Mouse (Mus musculus): Measurements from ENCODE around the gene Gtf3c1.

The Gtf3c1 gene

GRCm38 (mm10) chr7:125707186-125707585 is 394 bp downstream of the Gtf3c1 start:
- DNase-seq (ENCODE audit: low spot score), result peak; percentile 56

- DNase-seq (ENCODE audit: low spot score), result no peak
Measured at GRCm38 (mm10) chr7:125702791-125703190, 4.8 kb downstream of the Gtf3c1 start.

GRCm38 (mm10) chr7:125694056-125694455 is 13.5 kb downstream of the Gtf3c1 start:
- no peak for DNase-seq (ENCODE audit: low spot score)

- DNase-seq (ENCODE audit: low spot score), result no peak
Measured at GRCm38 (mm10) chr7:125690516-125690915, 17.1 kb downstream of the Gtf3c1 start.

- DNase-seq (ENCODE audit: low spot score), result no peak
Measured at GRCm38 (mm10) chr7:125679936-125680335, 27.6 kb downstream of the Gtf3c1 start.

GRCm38 (mm10) chr7:125678756-125679155 is 28.8 kb downstream of the Gtf3c1 start:
- DNase-seq (ENCODE audit: low spot score), result no peak

GRCm38 (mm10) chr7:125674916-125675315 is 32.7 kb downstream of the Gtf3c1 start:
- DNase-seq (ENCODE audit: low spot score), result peak; percentile 40

- no peak for DNase-seq (ENCODE audit: low spot score)
Measured at GRCm38 (mm10) chr7:125671396-125671795, 36.2 kb downstream of the Gtf3c1 start.

GRCm38 (mm10) chr7:125670865-125671264 is 36.7 kb downstream of the Gtf3c1 start:
- no peak for DNase-seq (ENCODE audit: low spot score)

GRCm38 (mm10) chr7:125663654-125664053 is 43.9 kb downstream of the Gtf3c1 start:
- no peak for DNase-seq (ENCODE audit: low spot score)

GRCm38 (mm10) chr7:125657511-125657910 is 50.1 kb downstream of the Gtf3c1 start:
- DNase-seq (ENCODE audit: low spot score), result no peak

GRCm38 (mm10) chr7:125649013-125649412 is 58.6 kb downstream of the Gtf3c1 start:
- DNase-seq (ENCODE audit: low spot score), result no peak

- DNase-seq (ENCODE audit: low spot score), result no peak
Measured at GRCm38 (mm10) chr7:125645413-125645812, 62.2 kb downstream of the Gtf3c1 start.

- DNase-seq (ENCODE audit: low spot score), result no peak
Measured at GRCm38 (mm10) chr7:125643880-125644279, 63.7 kb downstream of the Gtf3c1 start.

- DNase-seq (ENCODE audit: low spot score), result peak; percentile 83
Measured at GRCm38 (mm10) chr7:125638870-125639386, 68.7 kb downstream of the Gtf3c1 start.

- no peak for DNase-seq (ENCODE audit: low spot score)
Measured at GRCm38 (mm10) chr7:125638376-125638775, 69.2 kb downstream of the Gtf3c1 start.

GRCm38 (mm10) chr7:125637220-125638140 is 70.1 kb downstream of the Gtf3c1 start:
- DNase-seq (ENCODE audit: low spot score), result no peak

GRCm38 (mm10) chr7:125630989-125631388 is 76.6 kb downstream of the Gtf3c1 start:
- DNase-seq (ENCODE audit: low spot score), result no peak

GRCm38 (mm10) chr7:125630317-125630716 is 77.3 kb downstream of the Gtf3c1 start:
- peak; percentile 86 for DNase-seq (ENCODE audit: low spot score)

- DNase-seq (ENCODE audit: low spot score), result no peak
Measured at GRCm38 (mm10) chr7:125625829-125626228, 81.8 kb downstream of the Gtf3c1 start.

- DNase-seq (ENCODE audit: low spot score), result peak; percentile 57
Measured at GRCm38 (mm10) chr7:125625219-125625618, 82.4 kb downstream of the Gtf3c1 start.

- no peak for DNase-seq (ENCODE audit: low spot score)
Measured at GRCm38 (mm10) chr7:125622741-125623685, 84.6 kb downstream of the Gtf3c1 start.
